Mouse (Mus musculus): ENCODE data around the gene Nhlh1.

DNA sequence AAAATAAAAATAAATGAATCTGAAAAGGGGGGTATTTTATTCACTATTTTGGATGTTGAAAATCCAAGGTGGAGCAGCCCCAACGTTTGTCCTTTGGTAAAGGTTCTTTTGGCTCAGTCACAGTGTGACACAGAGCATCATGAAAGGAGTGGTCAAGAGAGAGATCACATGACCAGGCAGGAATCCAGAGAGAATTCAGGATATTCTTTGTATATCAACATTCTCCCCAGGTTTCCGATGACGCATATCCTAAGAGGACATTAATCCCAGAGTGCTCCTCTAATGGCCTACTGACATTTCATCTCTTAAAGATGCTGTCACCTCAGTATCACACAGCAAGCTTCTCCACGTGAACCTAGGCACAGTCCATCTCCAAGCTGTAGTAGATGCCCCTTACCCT, 46.2 kb upstream of the Nhlh1 start:
- no peak for TF ChIP-seq KAT2A (conservative IDR thresholded peaks at IDR 0.05; ENCODE audit: low read depth, low read length)
- no peak for TF ChIP-seq NRF1 (IDR thresholded peaks at IDR 0.05; ENCODE audit: insufficient read depth, low read depth, low read length, poor library complexity, severe bottlenecking)

All from MEL (cell line).